Mouse (Mus musculus): ENCODE results near the gene Fbxo47. TPM values are rescaled to one million over a fixed set of nuclear protein-coding genes. Genes with fewer than 3 reads are reported as not detected.
"Not testable (repeated sequence)": the region's sequence is repeated elsewhere in the genome, so short reads cannot be mapped to it uniquely, and the experiment has no call there.

Fbxo47 gene
- polyA plus RNA-seq, 1 experiment from 2014 or later, result 1.0 TPM

- no peaks in the 10 kb centered on the region for H3K36me3 ChIP-seq (ENCODE audit: control insufficient read depth, insufficient read depth, low read length)
- no peaks in the 10 kb centered on the region for H3K27me3 ChIP-seq (ENCODE audit: control insufficient read depth, insufficient read depth, low read length)
- DNase-seq (ENCODE audit: low spot score), result no peak
- no peaks in the 10 kb centered on the region for H3K4me1 ChIP-seq (replicated peaks; ENCODE audit: control insufficient read depth, insufficient read depth, low read length)
- H3K9ac ChIP-seq (ENCODE audit: low read depth, low read length), result no peak overlapping the region
- H3K4me3 ChIP-seq (ENCODE audit: low read depth, low read length), result no peak overlapping the region
- H3K4me2 ChIP-seq (replicated peaks; ENCODE audit: low read depth, low read length), result no peak overlapping the region
- no peaks in the 10 kb centered on the region for H3K9me3 ChIP-seq (ENCODE audit: control insufficient read depth, low read length)
- no peak overlapping the region for H3K27ac ChIP-seq (ENCODE audit: low read depth, low read length)
- no peak for ATAC-seq (ENCODE audit: low FRiP score)
- WGBS, result 82% methylated on average over 5 of the region's 5 CpGs
These were observed 7.9 kb upstream of the Fbxo47 start for GRCm38 (mm10) chr11:97891821-97892220.

GRCm38 (mm10) chr11:97885296-97885915 is 1.5 kb upstream of the Fbxo47 start:
- no peak overlapping the region for H3K4me3 ChIP-seq (ENCODE audit: low read depth, low read length)
- no peak for ATAC-seq (ENCODE audit: low FRiP score)

GRCm38 (mm10) chr11:97884601-97885185 is 739 bp upstream of the Fbxo47 start:
- Histone ChIP-seq H3K27ac (ENCODE audit: low read depth, low read length) (peak overlapping the region; percentile 80), H3K4me1 (replicated peaks; ENCODE audit: control insufficient read depth, insufficient read depth, low read length) (no peaks in the 10 kb centered on the region), H3K36me3 (ENCODE audit: control insufficient read depth, insufficient read depth, low read length) (no peaks in the 10 kb centered on the region), H3K4me3 (ENCODE audit: low read depth, low read length) (peak overlapping the region; percentile 54), H3K9me3 (ENCODE audit: control insufficient read depth, low read length) (no peaks in the 10 kb centered on the region), H3K4me2 (replicated peaks; ENCODE audit: low read depth, low read length) (peak overlapping the region; percentile 35), H3K27me3 (ENCODE audit: control insufficient read depth, insufficient read depth, low read length) (no peaks in the 10 kb centered on the region), H3K9ac (ENCODE audit: low read depth, low read length) (no peak overlapping the region; the same call in 1 of the 2 replicates)
- peak; percentile 39; the same call in 1 of the 2 replicates for ATAC-seq (ENCODE audit: low FRiP score)
- DNase-seq (ENCODE audit: low spot score), result no peak
- WGBS, result 27% methylated on average over 7 of the region's 7 CpGs

More at GRCm38 (mm10) chr11:97885296-97885915, 1.5 kb upstream of the Fbxo47 start:
- Histone ChIP-seq H3K4me1 (replicated peaks; ENCODE audit: control insufficient read depth, insufficient read depth, low read length) (no peaks in the 10 kb centered on the region), H3K9me3 (ENCODE audit: control insufficient read depth, low read length) (no peaks in the 10 kb centered on the region), H3K36me3 (ENCODE audit: control insufficient read depth, insufficient read depth, low read length) (no peaks in the 10 kb centered on the region), H3K4me2 (replicated peaks; ENCODE audit: low read depth, low read length) (no peak overlapping the region), H3K9ac (ENCODE audit: low read depth, low read length) (no peak overlapping the region), H3K27ac (ENCODE audit: low read depth, low read length) (no peak overlapping the region), H3K27me3 (ENCODE audit: control insufficient read depth, insufficient read depth, low read length) (no peaks in the 10 kb centered on the region)
- DNase-seq (ENCODE audit: low spot score), result no peak
- WGBS, result 92% methylated on average over 2 of the region's 2 CpGs

GRCm38 (mm10) chr11:97883542-97883917 is 424 bp downstream of the Fbxo47 start:
- no peaks in the 10 kb centered on the region for H3K9me3 ChIP-seq (ENCODE audit: control insufficient read depth, low read length)
- H3K4me1 ChIP-seq (replicated peaks; ENCODE audit: control insufficient read depth, insufficient read depth, low read length), result no peaks in the 10 kb centered on the region
- DNase-seq (ENCODE audit: low spot score) (peak; percentile 83), ATAC-seq (ENCODE audit: low FRiP score) (peak; percentile 46; the same call in 1 of the 2 replicates)
- H3K36me3 ChIP-seq (ENCODE audit: control insufficient read depth, insufficient read depth, low read length), result no peaks in the 10 kb centered on the region
- peak overlapping the region; percentile 54 for H3K4me3 ChIP-seq (ENCODE audit: low read depth, low read length)
- 7% methylated on average over 26 of the region's 26 CpGs for WGBS
- H3K27me3 ChIP-seq (ENCODE audit: control insufficient read depth, insufficient read depth, low read length), result no peaks in the 10 kb centered on the region
- H3K4me2 ChIP-seq (replicated peaks; ENCODE audit: low read depth, low read length), result peak overlapping the region; percentile 56
- H3K9ac ChIP-seq (ENCODE audit: low read depth, low read length), result peak overlapping the region; percentile 63
- peak overlapping the region; percentile 80 for H3K27ac ChIP-seq (ENCODE audit: low read depth, low read length)

- ATAC-seq (ENCODE audit: low FRiP score) (no peak), DNase-seq (ENCODE audit: low spot score) (no peak)
- 90% methylated on average over 4 of the region's 4 CpGs for WGBS
- no peaks in the 10 kb centered on the region for H3K36me3 ChIP-seq (ENCODE audit: control insufficient read depth, insufficient read depth, low read length)
- H3K27ac ChIP-seq (ENCODE audit: low read depth, low read length), result no peak overlapping the region
- no peaks in the 10 kb centered on the region for H3K9me3 ChIP-seq (ENCODE audit: control insufficient read depth, low read length)
- no peak overlapping the region for H3K9ac ChIP-seq (ENCODE audit: low read depth, low read length)
- H3K27me3 ChIP-seq (ENCODE audit: control insufficient read depth, insufficient read depth, low read length), result no peaks in the 10 kb centered on the region
- no peaks in the 10 kb centered on the region for H3K4me1 ChIP-seq (replicated peaks; ENCODE audit: control insufficient read depth, insufficient read depth, low read length)
- no peak overlapping the region for H3K4me2 ChIP-seq (replicated peaks; ENCODE audit: low read depth, low read length)
- H3K4me3 ChIP-seq (ENCODE audit: low read depth, low read length), result no peak overlapping the region
These were observed 3.6 kb downstream of the Fbxo47 start for GRCm38 (mm10) chr11:97880362-97880761.

DNA sequence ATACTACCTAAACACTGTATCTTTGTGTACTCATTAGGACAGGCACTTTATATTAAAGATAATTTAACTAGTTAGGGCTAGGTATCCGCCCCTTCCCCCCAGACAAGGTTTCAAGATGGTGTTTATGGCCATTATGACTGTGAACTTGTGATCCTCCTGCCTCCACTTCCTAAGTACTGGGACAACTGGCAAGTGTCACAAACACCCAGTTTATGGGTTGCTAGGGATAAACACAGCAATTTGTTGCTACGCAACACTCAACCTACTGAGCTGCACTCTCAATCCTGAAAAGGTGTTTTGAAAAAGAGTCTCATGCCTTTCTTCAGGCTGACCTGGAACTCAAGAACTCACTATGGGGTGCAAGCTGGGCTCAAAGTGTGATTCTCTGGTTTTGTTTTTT is 6.6 kb downstream of the Fbxo47 start:
- Histone ChIP-seq H3K27me3 (ENCODE audit: control insufficient read depth, insufficient read depth, low read length) (no peaks in the 10 kb centered on the region), H3K4me2 (replicated peaks; ENCODE audit: low read depth, low read length) (no peak overlapping the region), H3K4me3 (ENCODE audit: low read depth, low read length) (no peak overlapping the region), H3K9me3 (ENCODE audit: control insufficient read depth, low read length) (no peaks in the 10 kb centered on the region), H3K9ac (ENCODE audit: low read depth, low read length) (no peak overlapping the region), H3K36me3 (ENCODE audit: control insufficient read depth, insufficient read depth, low read length) (no peaks in the 10 kb centered on the region), H3K4me1 (replicated peaks; ENCODE audit: control insufficient read depth, insufficient read depth, low read length) (no peaks in the 10 kb centered on the region), H3K27ac (ENCODE audit: low read depth, low read length) (no peak overlapping the region)
- ATAC-seq (ENCODE audit: low FRiP score), result no peak
- DNase-seq (ENCODE audit: low spot score), result no peak
- WGBS, result 76% methylated on average over 2 of the region's 2 CpGs

- Histone ChIP-seq H3K4me1 (replicated peaks; ENCODE audit: control insufficient read depth, insufficient read depth, low read length) (no peaks in the 10 kb centered on the region), H3K27me3 (ENCODE audit: control insufficient read depth, insufficient read depth, low read length) (no peaks in the 10 kb centered on the region), H3K27ac (ENCODE audit: low read depth, low read length) (no peak overlapping the region), H3K36me3 (ENCODE audit: control insufficient read depth, insufficient read depth, low read length) (no peaks in the 10 kb centered on the region), H3K4me2 (replicated peaks; ENCODE audit: low read depth, low read length) (no peak overlapping the region), H3K9ac (ENCODE audit: low read depth, low read length) (no peak overlapping the region), H3K9me3 (ENCODE audit: control insufficient read depth, low read length) (no peaks in the 10 kb centered on the region), H3K4me3 (ENCODE audit: low read depth, low read length) (no peak overlapping the region)
- ATAC-seq (ENCODE audit: low FRiP score), result no peak
- 97% methylated on average over 1 of the region's 1 CpGs for WGBS
- no peak for DNase-seq (ENCODE audit: low spot score)
These were observed 9.6 kb downstream of the Fbxo47 start for GRCm38 (mm10) chr11:97874396-97874795.

DNA sequence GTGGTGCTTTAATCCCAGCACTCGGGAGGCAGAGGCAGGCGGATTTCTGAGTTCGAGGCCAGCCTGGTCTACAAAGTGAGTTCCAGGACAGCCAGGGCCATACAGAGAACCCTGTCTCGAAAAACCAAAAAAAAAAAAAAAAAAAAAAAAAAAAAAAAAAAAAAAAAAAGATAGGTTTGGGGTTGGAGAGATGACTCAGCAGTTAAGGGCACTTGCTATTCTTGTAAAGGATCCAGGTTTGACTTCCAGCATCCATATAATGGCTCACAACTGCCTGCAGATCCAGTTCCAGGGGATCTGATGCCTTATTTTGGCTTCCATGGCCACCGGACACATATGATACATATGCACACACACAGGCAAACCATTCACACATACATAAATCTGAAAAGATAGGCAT is 11.6 kb downstream of the Fbxo47 start:
- not testable (repeated sequence) for ATAC-seq (ENCODE audit: low FRiP score); H3K27me3 ChIP-seq (ENCODE audit: control insufficient read depth, insufficient read depth, low read length); DNase-seq (ENCODE audit: low spot score); H3K9me3 ChIP-seq (ENCODE audit: control insufficient read depth, low read length); H3K4me1 ChIP-seq (replicated peaks; ENCODE audit: control insufficient read depth, insufficient read depth, low read length); H3K4me2 ChIP-seq (replicated peaks; ENCODE audit: low read depth, low read length); H3K4me3 ChIP-seq (ENCODE audit: low read depth, low read length); H3K27ac ChIP-seq (ENCODE audit: low read depth, low read length); H3K9ac ChIP-seq (ENCODE audit: low read depth, low read length); H3K36me3 ChIP-seq (ENCODE audit: control insufficient read depth, insufficient read depth, low read length)
- WGBS, result 89% methylated on average over 5 of the region's 5 CpGs

DNA sequence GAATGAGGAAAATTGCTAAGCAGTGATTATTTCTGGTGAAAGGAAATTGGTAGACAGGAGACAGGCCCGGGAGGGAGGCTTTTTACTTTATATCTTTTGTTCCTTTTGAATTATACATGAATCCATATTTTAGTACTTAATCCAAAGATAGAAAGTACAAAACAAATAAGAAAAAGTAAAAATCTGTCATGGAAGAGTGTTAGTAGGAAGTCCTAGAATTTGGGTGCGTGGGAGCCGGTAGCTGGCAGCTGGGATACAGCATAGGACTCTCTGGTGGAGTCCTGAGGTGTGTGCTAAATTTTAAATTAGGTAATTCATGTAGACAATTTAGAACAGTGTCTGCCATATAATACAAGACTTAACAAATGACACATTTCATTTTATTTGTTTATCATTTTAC is 16.4 kb downstream of the Fbxo47 start:
- Histone ChIP-seq H3K4me2 (replicated peaks; ENCODE audit: low read depth, low read length) (no peak overlapping the region), H3K4me1 (replicated peaks; ENCODE audit: control insufficient read depth, insufficient read depth, low read length) (no peaks in the 10 kb centered on the region), H3K27ac (ENCODE audit: low read depth, low read length) (no peak overlapping the region), H3K9me3 (ENCODE audit: control insufficient read depth, low read length) (no peaks in the 10 kb centered on the region), H3K36me3 (ENCODE audit: control insufficient read depth, insufficient read depth, low read length) (no peaks in the 10 kb centered on the region), H3K9ac (ENCODE audit: low read depth, low read length) (no peak overlapping the region), H3K4me3 (ENCODE audit: low read depth, low read length) (no peak overlapping the region), H3K27me3 (ENCODE audit: control insufficient read depth, insufficient read depth, low read length) (no peaks in the 10 kb centered on the region)
- 94% methylated on average over 3 of the region's 3 CpGs for WGBS
- DNase-seq (ENCODE audit: low spot score) (no peak), ATAC-seq (ENCODE audit: low FRiP score) (no peak)

Data from hindbrain, embryonic 11.5 days (tissue).